Mouse (Mus musculus) E14TG2a.4 (cell line): Measurements from ENCODE around the gene Hspbp1.

Experiments used
- CTCF ChIP-seq: conservative IDR thresholded peaks from 2 replicates; pipeline ENCODE4 v1.5.1; 2014; ENCODE audit warnings: low read length
- NANOG ChIP-seq: IDR thresholded peaks from 2 replicates; pipeline ENCODE4 v1.6.1; 2014; ENCODE audit warnings: borderline replicate concordance, low read length, mixed read lengths

DNA sequence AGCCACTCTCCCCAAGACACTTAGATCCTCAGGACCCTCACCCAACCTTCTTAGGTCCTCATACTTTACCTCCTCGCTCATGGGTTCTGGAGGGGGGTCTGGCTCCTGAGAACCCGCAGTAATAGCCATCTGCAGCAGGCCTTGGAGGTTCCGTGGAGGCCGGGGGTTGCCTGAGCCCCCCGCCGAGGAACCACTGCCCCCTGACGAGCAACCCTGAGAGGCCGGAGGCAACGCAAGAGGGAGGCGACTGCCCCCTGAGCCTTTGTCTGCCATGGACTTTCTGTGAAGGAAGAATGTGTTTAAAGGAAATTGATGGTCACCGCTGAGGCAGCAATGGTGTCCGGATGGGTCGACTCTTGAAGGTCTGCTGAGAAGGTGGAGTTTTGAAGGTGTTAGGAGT lies 665 bp downstream of the Hspbp1 start:
- TF ChIP-seq NANOG (no peak), CTCF (no peak)
